Mouse (Mus musculus) CH12.LX (cell line): ENCODE results near the gene Skap1.

Experiments
- CHD2 ChIP-seq: IDR thresholded peaks from 2 replicates; pipeline ENCODE4 v1.6.1; 2011; ENCODE audit warnings: low read length, improper control_type of control experiment
- CTCF ChIP-seq, 2 experiments: IDR thresholded peaks in 1 of 2; conservative IDR thresholded peaks in 1 of 2; 2 replicates each; pipeline ENCODE4 v1.5.1; 2011 to 2012; ENCODE audit warnings: low read depth in 2 of 2, low read length in 2 of 2, improper control_type of control experiment in 1 of 2, inconsistent platforms in 1 of 2, mild to moderate bottlenecking in 1 of 2, moderate library complexity in 1 of 2
- E2F4 ChIP-seq: IDR thresholded peaks from 2 replicates; pipeline ENCODE4 v1.6.1; 2011; ENCODE audit warnings: low read depth, low read length, improper control_type of control experiment; ENCODE audit not compliant: insufficient replicate concordance
- MXI1 ChIP-seq: IDR thresholded peaks from 2 replicates; pipeline ENCODE4 v1.6.1; 2011; ENCODE audit warnings: mild to moderate bottlenecking, low read depth, low read length, improper control_type of control experiment
- NELFE ChIP-seq: IDR thresholded peaks from 2 replicates; pipeline ENCODE4 v1.6.1; 2011; ENCODE audit warnings: low read depth, low read length, improper control_type of control experiment
- POLR2A ChIP-seq: IDR thresholded peaks from 2 replicates; pipeline ENCODE4 v1.6.1; 2011; ENCODE audit warnings: low read depth, mild to moderate bottlenecking, improper control_type of control experiment, low read length
- POLR2AphosphoS2 ChIP-seq: IDR thresholded peaks from 2 replicates; pipeline ENCODE4 v1.6.1; 2011; ENCODE audit warnings: low read depth, low read length, improper control_type of control experiment
- RCOR1 ChIP-seq: conservative IDR thresholded peaks from 2 replicates; pipeline ENCODE4 v1.6.1; 2012; ENCODE audit warnings: low read depth, mild to moderate bottlenecking, inconsistent platforms, low read length, improper control_type of control experiment
- USF2 ChIP-seq: conservative IDR thresholded peaks from 2 replicates; pipeline ENCODE4 v1.6.1; 2011; ENCODE audit warnings: low read depth, low read length, improper control_type of control experiment

DNA sequence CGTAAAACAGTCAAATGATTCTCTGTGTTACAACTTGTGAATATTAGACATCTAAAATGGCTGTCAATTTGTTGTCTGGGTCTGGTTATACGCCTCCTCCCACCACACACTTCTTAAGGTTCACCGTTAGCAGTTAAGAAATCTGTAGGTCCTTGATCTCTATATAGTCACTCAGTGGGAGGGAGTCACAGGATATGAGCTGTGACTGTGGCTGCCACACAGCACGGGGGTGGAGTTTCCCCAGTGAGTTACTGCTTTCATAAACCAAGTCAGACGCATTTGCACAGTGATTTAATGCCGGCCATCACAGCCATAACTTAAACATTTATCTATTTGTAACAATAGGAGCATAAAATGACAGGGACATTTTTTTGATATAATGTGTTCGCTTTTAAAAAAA, 2.6 kb downstream of the Skap1 start:
- TF ChIP-seq POLR2AphosphoS2 (no peak), CTCF (conservative IDR thresholded peaks at IDR 0.05 in 1 of 2, IDR thresholded peaks at IDR 0.05 in 1 of 2; ENCODE audit: low read depth in 2 of 2, low read length in 2 of 2) (no peak), POLR2A (no peak), CHD2 (no peak), NELFE (no peak), E2F4 (no peak), MXI1 (no peak), RCOR1 (no peak), USF2 (no peak)
